Mouse (Mus musculus): ENCODE data around the gene Oxnad1. TPM values are rescaled to one million over a fixed set of nuclear protein-coding genes. Genes with fewer than 3 reads are reported as not detected.

Oxnad1 gene
- total and polyA plus RNA-seq, 3 experiments = 49.5 to 54.9 (median 53.9) TPM

- DNase-seq = no peak
- no peaks in the 10 kb centered on the region for H3K4me1 ChIP-seq (ENCODE audit: control insufficient read depth, insufficient read depth, low read length)
- H3K9ac ChIP-seq (ENCODE audit: low read depth, low read length) = no peak overlapping the region
- H3K4me3 ChIP-seq = no peak overlapping the region
- H3K27ac ChIP-seq = no peak overlapping the region
- H3K27me3 ChIP-seq (ENCODE audit: control insufficient read depth, insufficient read depth, low read length) = no peaks in the 10 kb centered on the region; the same call in 1 of the 2 replicates
- intact Hi-C loops (cut with DNase I) = no loop called here
- 43% methylated on average over 7 of the region's 7 CpGs for WGBS
- H3K36me3 ChIP-seq (ENCODE audit: control insufficient read depth, insufficient read depth, low read length) = no peaks in the 10 kb centered on the region
- no peaks in the 10 kb centered on the region for H3K79me2 ChIP-seq (replicated peaks; ENCODE audit: control insufficient read depth, insufficient read depth, low read length)
- TF ChIP-seq POLR2A (IDR thresholded peaks at IDR 0.05; ENCODE audit: insufficient read depth, low read depth, low read length) (no peak), CTCF (IDR thresholded peaks at IDR 0.05) (no peak), EP300 (IDR thresholded peaks at IDR 0.05; ENCODE audit: insufficient read depth, low read depth, low read length) (no peak)
These were observed 60.8 kb downstream of the Oxnad1 start for GRCm38 (mm10) chr14:32145809-32146511.

GRCm38 (mm10) chr14:32146578-32146977 lies 61.4 kb downstream of the Oxnad1 start:
- no peak for TF ChIP-seq EP300 (IDR thresholded peaks at IDR 0.05; ENCODE audit: insufficient read depth, low read depth, low read length)
- TF ChIP-seq CTCF (IDR thresholded peaks at IDR 0.05) = no peak
- TF ChIP-seq POLR2A (IDR thresholded peaks at IDR 0.05; ENCODE audit: insufficient read depth, low read depth, low read length) = no peak
- Histone ChIP-seq H3K4me1 (ENCODE audit: control insufficient read depth, insufficient read depth, low read length) (no peaks in the 10 kb centered on the region), H3K79me2 (replicated peaks; ENCODE audit: control insufficient read depth, insufficient read depth, low read length) (no peaks in the 10 kb centered on the region), H3K9ac (ENCODE audit: low read depth, low read length) (no peak overlapping the region), H3K27ac (no peak overlapping the region), H3K27me3 (ENCODE audit: control insufficient read depth, insufficient read depth, low read length) (no peaks in the 10 kb centered on the region; the same call in 1 of the 2 replicates), H3K36me3 (ENCODE audit: control insufficient read depth, insufficient read depth, low read length) (no peaks in the 10 kb centered on the region), H3K4me3 (no peak overlapping the region)
- no peak for DNase-seq
- intact Hi-C loops (cut with DNase I) = no loop called here
- WGBS = 56% methylated on average over 2 of the region's 2 CpGs

- DNase-seq = no peak
- no peak overlapping the region for H3K9ac ChIP-seq (ENCODE audit: low read depth, low read length)
- WGBS = 81% methylated on average over 2 of the region's 2 CpGs
- no peaks in the 10 kb centered on the region for H3K4me1 ChIP-seq (ENCODE audit: control insufficient read depth, insufficient read depth, low read length)
- no peaks in the 10 kb centered on the region for H3K79me2 ChIP-seq (replicated peaks; ENCODE audit: control insufficient read depth, insufficient read depth, low read length)
- H3K27ac ChIP-seq = no peak overlapping the region
- H3K36me3 ChIP-seq (ENCODE audit: control insufficient read depth, insufficient read depth, low read length) = no peaks in the 10 kb centered on the region
- TF ChIP-seq POLR2A (IDR thresholded peaks at IDR 0.05; ENCODE audit: insufficient read depth, low read depth, low read length) = no peak
- TF ChIP-seq EP300 (IDR thresholded peaks at IDR 0.05; ENCODE audit: insufficient read depth, low read depth, low read length) = no peak
- TF ChIP-seq CTCF (IDR thresholded peaks at IDR 0.05) = no peak
- no peaks in the 10 kb centered on the region for H3K27me3 ChIP-seq (ENCODE audit: control insufficient read depth, insufficient read depth, low read length)
- intact Hi-C loops (cut with DNase I) = no loop called here
- H3K4me3 ChIP-seq = no peak overlapping the region
These were observed 65.7 kb downstream of the Oxnad1 start for GRCm38 (mm10) chr14:32150872-32151271.

- H3K79me2 ChIP-seq (replicated peaks; ENCODE audit: control insufficient read depth, insufficient read depth, low read length) = no peaks in the 10 kb centered on the region
- intact Hi-C loops (cut with DNase I) = no loop called here
- no peak overlapping the region for H3K4me3 ChIP-seq
- no peaks in the 10 kb centered on the region for H3K4me1 ChIP-seq (ENCODE audit: control insufficient read depth, insufficient read depth, low read length)
- DNase-seq = no peak
- WGBS = 90% methylated on average over 18 of the region's 18 CpGs
- H3K36me3 ChIP-seq (ENCODE audit: control insufficient read depth, insufficient read depth, low read length) = no peaks in the 10 kb centered on the region
- H3K9ac ChIP-seq (ENCODE audit: low read depth, low read length) = no peak overlapping the region
- TF ChIP-seq EP300 (IDR thresholded peaks at IDR 0.05; ENCODE audit: insufficient read depth, low read depth, low read length) (no peak), CTCF (IDR thresholded peaks at IDR 0.05) (no peak), POLR2A (IDR thresholded peaks at IDR 0.05; ENCODE audit: insufficient read depth, low read depth, low read length) (no peak)
- H3K27ac ChIP-seq = no peak overlapping the region
- no peaks in the 10 kb centered on the region for H3K27me3 ChIP-seq (ENCODE audit: control insufficient read depth, insufficient read depth, low read length)
These were observed 67.2 kb downstream of the Oxnad1 start for GRCm38 (mm10) chr14:32152243-32152965.

Other genes starting within 250 kb of the Oxnad1 start
- gene Galnt15, start 56.4 kb upstream of the Oxnad1 start, total RNA-seq (2021) = 10 to 100 TPM; 10.1 to 18.1 TPM
- gene Galnt15, start 56.4 kb upstream of the Oxnad1 start, polyA plus RNA-seq (2012; rRNA removed) = 11.2 and 14.6 TPM in 2 replicates
- gene Dph3, start 355 bp downstream of the Oxnad1 start, total RNA-seq (2021) = 10 to 100 TPM; 81.7 to 99.2 TPM
- 40.2 and 63.3 TPM in 2 replicates for gene Dph3, start 355 bp downstream of the Oxnad1 start, polyA plus RNA-seq (2012; rRNA removed)
- not detected for gene Msmb, start 56.6 kb downstream of the Oxnad1 start, total RNA-seq (2021)
- gene Msmb, start 56.6 kb downstream of the Oxnad1 start, polyA plus RNA-seq (2012; rRNA removed) = not detected in 2 replicates
- gene Ncoa4, start 74.5 kb downstream of the Oxnad1 start, total RNA-seq (2021) = 100 to 1,000 TPM; 135 to 196 TPM
- 36.7 and 72.2 TPM in 2 replicates for gene Ncoa4, start 74.5 kb downstream of the Oxnad1 start, polyA plus RNA-seq (2012; rRNA removed)
- gene Timm23, start 116.5 kb downstream of the Oxnad1 start, total RNA-seq (2021) = 100 to 1,000 TPM; 206 to 234 TPM
- 264 and 384 TPM in 2 replicates for gene Timm23, start 116.5 kb downstream of the Oxnad1 start, polyA plus RNA-seq (2012; rRNA removed)
- gene Parg, start 116.6 kb downstream of the Oxnad1 start, total RNA-seq (2021) = 10 to 100 TPM; 20.0 to 21.2 TPM
- gene Parg, start 116.6 kb downstream of the Oxnad1 start, polyA plus RNA-seq (2012; rRNA removed) = 3.7 and 6.3 TPM in 2 replicates
- 10 to 100 TPM; 65.0 to 93.6 TPM for gene Ogdhl, start 236.6 kb downstream of the Oxnad1 start, total RNA-seq (2021)
- gene Ogdhl, start 236.6 kb downstream of the Oxnad1 start, polyA plus RNA-seq (2012; rRNA removed) = 110 and 129 TPM in 2 replicates